Comparison of ENCODE assay signal across 8 mouse cellular contexts in genomic region chr13:104285031-104285431, GRCm38 (mm10). TPM values are rescaled to one million over a fixed set of nuclear protein-coding genes. Genes with fewer than 3 reads are reported as not detected.
A peak's percentile ranks its signal among the peaks of the same experiment; 100 is the strongest.
DNase-seq lines count a peak whose midpoint lies in the region; ATAC-seq and TF ChIP-seq lines count a peak whose summit lies in the region.

No protein-coding gene starts in this region.

- H3K4me1 ChIP-seq in lung, adult 2 months (ENCODE audit: control insufficient read depth, insufficient read depth, low read length) = peaks cover 5% of the 10 kb centered on the region; the same call in 1 of the 2 replicates
- H3K4me1 ChIP-seq in brown adipose tissue, adult 24 weeks (ENCODE audit: control insufficient read depth, insufficient read depth, insufficient read length, low read length) = no peaks in the 10 kb centered on the region
- no peaks in the 10 kb centered on the region for H3K4me1 ChIP-seq in stomach, postnatal 0 days (replicated peaks; ENCODE audit: control insufficient read depth, insufficient read depth)

- no peaks in the 10 kb centered on the region for H3K9me3 ChIP-seq in stomach, postnatal 0 days (ENCODE audit: control insufficient read depth, low read length)

- H3K4me2 ChIP-seq in stomach, postnatal 0 days (replicated peaks; ENCODE audit: low read depth) = no peak overlapping the region

- peak overlapping the region; percentile 94 for H3K27ac ChIP-seq in brown adipose tissue, adult 24 weeks (replicated peaks; ENCODE audit: low read depth, low read length)
- H3K27ac ChIP-seq in stomach, postnatal 0 days (replicated peaks) = no peak overlapping the region

- 0 out of 2 replicates have a peak, but pooled peaks have one; percentile 47 for ATAC-seq in stomach, postnatal 0 days (ENCODE audit: low FRiP score, low TSS enrichment)

- peak; percentile 41; the same call in 1 of the 2 replicates for TF ChIP-seq CTCF in lung, adult 2 months (IDR thresholded peaks at IDR 0.05; ENCODE audit: insufficient read depth, low read length)
- peak; percentile 76 for TF ChIP-seq CTCF in stomach, postnatal 0 days (IDR thresholded peaks at IDR 0.05; ENCODE audit: low read depth)

- no peak overlapping the region for H3K9ac ChIP-seq in stomach, postnatal 0 days (ENCODE audit: low read length)

- WGBS in lung, adult 2 months = 0% methylated on average over 2 of the region's 2 CpGs
- WGBS in stomach, postnatal 0 days = 2% methylated on average over 2 of the region's 2 CpGs

- TF ChIP-seq POLR2A in lung, adult 2 months (IDR thresholded peaks at IDR 0.05; ENCODE audit: borderline replicate concordance, extremely low read depth, low read depth, low read length) = no peak

- DNase-seq in lung, adult 2 months = peak; percentile 9
- DNase-seq in lung, adult 18-20 months = no peak
- DNase-seq in forelimb bud, embryonic 11.5 days (ENCODE audit: low read depth, low spot score) = peak; percentile 33
- peak; percentile 17 to 35 for DNase-seq in kidney, adult 8-10 months
- DNase-seq in lung, postnatal 10 days = peak; percentile 22
- peak; percentile 13 for DNase-seq in stomach, postnatal 0 days (ENCODE audit: low spot score)
- no peak for DNase-seq in spleen, postnatal 10 days (ENCODE audit: low spot score in 2 of 2)

- no peaks in the 10 kb centered on the region for H3K36me3 ChIP-seq in stomach, postnatal 0 days (ENCODE audit: control insufficient read depth, insufficient read depth, low read length)

- TF ChIP-seq EP300 in stomach, postnatal 0 days (optimal IDR thresholded peaks at IDR 0.05) = no peak

- H3K4me3 ChIP-seq in lung, adult 2 months (replicated peaks; ENCODE audit: extremely low read depth, low read depth, low read length) = no peak overlapping the region
- no peak overlapping the region for H3K4me3 ChIP-seq in brown adipose tissue, adult 24 weeks (ENCODE audit: insufficient read depth, low read depth, low read length)
- H3K4me3 ChIP-seq in stomach, postnatal 0 days (ENCODE audit: low read depth, low read length) = no peak overlapping the region

- no peaks in the 10 kb centered on the region for H3K27me3 ChIP-seq in stomach, postnatal 0 days (ENCODE audit: control insufficient read depth, insufficient read depth, low read length)

RNA-seq across cellular contexts. Expression of gene Adamts6, which starts 2.6 kb away (rescaled TPM):
- 0.75 and 1.5 TPM in 2 replicates for polyA plus RNA-seq in lung, adult 2 months (2012; rRNA removed)
- polyA plus RNA-seq in brown adipose tissue, adult 24 weeks (2012; ENCODE audit: insufficient read depth, insufficient read length, missing spikeins) = 0.17 and 1.5 TPM in 2 replicates
- polyA plus RNA-seq in stomach, postnatal 0 days (2015; fragmentation: Nextera tagmentation; extraction: Ambion mirVana) = 0.56 and 0.78 TPM in 2 replicates

RNA-seq across cellular contexts. Expression of gene Ppwd1, which starts 56.4 kb away (rescaled TPM):
- 0.83 and 2.1 TPM in 2 replicates for polyA plus RNA-seq in lung, adult 2 months (2012; rRNA removed)
- 11.2 and 11.9 TPM in 2 replicates for polyA plus RNA-seq in brown adipose tissue, adult 24 weeks (2012; ENCODE audit: insufficient read depth, insufficient read length, missing spikeins)
- polyA plus RNA-seq in stomach, postnatal 0 days (2015; fragmentation: Nextera tagmentation; extraction: Ambion mirVana) = 6.1 TPM in 2 replicates

RNA-seq across cellular contexts. Expression of gene Cenpk, which starts 56.6 kb away (rescaled TPM):
- 0.13 TPM in 1 of 2 replicates, not detected in the other for polyA plus RNA-seq in lung, adult 2 months (2012; rRNA removed)
- polyA plus RNA-seq in brown adipose tissue, adult 24 weeks (2012; ENCODE audit: insufficient read depth, insufficient read length, missing spikeins) = 1.3 TPM in 1 of 2 replicates, not detected in the other
- 23.1 and 27.5 TPM in 2 replicates for polyA plus RNA-seq in stomach, postnatal 0 days (2015; fragmentation: Nextera tagmentation; extraction: Ambion mirVana)

Comparison
In these comparisons a context has a peak if more than half of its experiments do, and no peak if none do; other contexts are left out.
1. DNase-seq: peak in lung, adult 2 months (single experiment), forelimb bud, embryonic 11.5 days (single experiment), kidney, adult 8-10 months (2 of 2), lung, postnatal 10 days (single experiment) and stomach, postnatal 0 days (single experiment); none in lung, adult 18-20 months (0 of 2) and spleen, postnatal 10 days (0 of 2).
2. RNA of gene Cenpk, which starts 56.6 kb away (polyA plus RNA-seq): 23.1 to 27.5 TPM in stomach, postnatal 0 days; 1.3 TPM in brown adipose tissue, adult 24 weeks and 0.13 TPM in lung, adult 2 months; every median in the first group is over 10 times any median in the second.